Mouse (Mus musculus) embryo, embryonic 11 days (tissue): ENCODE results near the gene Fam181a.

Experiments
- DNase-seq: peaks from one replicate; pipeline ENCODE4 v3.0.0-alpha.2; 2015

Gene Fam181a

GRCm38 (mm10) chr12:103358951-103359801 is 48.4 kb downstream of the Fam181a start:
- no peak for DNase-seq

- no peak for DNase-seq
These were observed 50.0 kb downstream of the Fam181a start for GRCm38 (mm10) chr12:103360812-103361211.

- no peak for DNase-seq
These were observed 50.9 kb downstream of the Fam181a start for GRCm38 (mm10) chr12:103361539-103362307.

GRCm38 (mm10) chr12:103362336-103362735 is 51.6 kb downstream of the Fam181a start:
- no peak for DNase-seq
